Mouse (Mus musculus) gastrocnemius, postnatal 25 days (tissue): ENCODE measurements at regions not wholly inside any gene's neighbourhood (a gene's known extent, or its start where the extent isn't known, plus 50 kb on each side); places are given as distances from the start of the nearest gene placed in this dataset.

Experiments used
- DNase-seq: peaks from one replicate; pipeline ENCODE4 v3.0.0; 2022

- no peak for DNase-seq
These were observed 127.2 kb upstream of the Meis1 start for GRCm38 (mm10) chr11:19145991-19146390.

- DNase-seq, result no peak
These were observed 132.2 kb upstream of the Meis1 start for GRCm38 (mm10) chr11:19151026-19151425.

- DNase-seq, result no peak
These were observed 134.9 kb upstream of the Meis1 start for GRCm38 (mm10) chr11:19153714-19154113.

GRCm38 (mm10) chr11:19154813-19155616 lies 136.2 kb upstream of the Meis1 start:
- no peak for DNase-seq

GRCm38 (mm10) chr11:19155617-19155983 lies 136.8 kb upstream of the Meis1 start:
- DNase-seq, result no peak

GRCm38 (mm10) chr11:19160227-19160626 lies 141.4 kb upstream of the Meis1 start:
- DNase-seq, result no peak

- no peak for DNase-seq
These were observed 141.9 kb upstream of the Meis1 start for GRCm38 (mm10) chr11:19160669-19161068.

GRCm38 (mm10) chr11:19170938-19171337 lies 152.2 kb upstream of the Meis1 start:
- DNase-seq, result no peak

GRCm38 (mm10) chr11:19174305-19175017 lies 155.7 kb upstream of the Meis1 start:
- DNase-seq, result no peak

GRCm38 (mm10) chr11:19179290-19179689 lies 160.5 kb upstream of the Meis1 start:
- no peak for DNase-seq

GRCm38 (mm10) chr11:19189778-19190177 lies 171.0 kb upstream of the Meis1 start:
- no peak for DNase-seq

GRCm38 (mm10) chr11:19194464-19194863 lies 175.7 kb upstream of the Meis1 start:
- DNase-seq, result no peak

GRCm38 (mm10) chr11:19197790-19198189 lies 179.0 kb upstream of the Meis1 start:
- no peak for DNase-seq

GRCm38 (mm10) chr11:19202602-19203517 lies 184.1 kb upstream of the Meis1 start:
- DNase-seq, result no peak

GRCm38 (mm10) chr11:19203518-19203900 lies 184.7 kb upstream of the Meis1 start:
- DNase-seq, result no peak

GRCm38 (mm10) chr11:19203968-19204367 lies 185.2 kb upstream of the Meis1 start:
- DNase-seq, result peak; percentile 83

- peak; percentile 59 for DNase-seq
These were observed 185.7 kb upstream of the Meis1 start for GRCm38 (mm10) chr11:19204521-19204920.

GRCm38 (mm10) chr11:19205174-19205573 lies 186.4 kb upstream of the Meis1 start:
- no peak for DNase-seq

GRCm38 (mm10) chr11:19219476-19219875 lies 200.7 kb upstream of the Meis1 start:
- DNase-seq, result no peak

- no peak for DNase-seq
These were observed 202.7 kb upstream of the Meis1 start for GRCm38 (mm10) chr11:19221442-19221841.

GRCm38 (mm10) chr11:19226756-19227155 lies 208.0 kb upstream of the Meis1 start:
- no peak for DNase-seq

GRCm38 (mm10) chr11:19227716-19228115 lies 208.9 kb upstream of the Meis1 start:
- no peak for DNase-seq
